Mouse (Mus musculus): ENCODE results near the gene Fat1. TPM values are rescaled to one million over a fixed set of nuclear protein-coding genes. Genes with fewer than 3 reads are reported as not detected.

Gene Fat1
- polyA plus RNA-seq, 1 experiment from 2014 or later = 11.7 TPM

- Histone ChIP-seq H3K27ac (no peak overlapping the region), H3K4me3 (no peak overlapping the region), H3K4me1 (peaks cover 31% of the 10 kb centered on the region), H3K9ac (no peak overlapping the region), H3K9me3 (no peaks in the 10 kb centered on the region), H3K27me3 (replicated peaks) (no peaks in the 10 kb centered on the region; the same call in 1 of the 2 replicates), H3K4me2 (replicated peaks) (no peak overlapping the region), H3K36me3 (no peaks in the 10 kb centered on the region)
- WGBS = 21% methylated on average over 12 of the region's 12 CpGs
- no peak for ATAC-seq (ENCODE audit: low FRiP score, low read depth)
These were observed 34.8 kb downstream of the Fat1 start for GRCm38 (mm10) chr8:44970093-44970492.

- WGBS = 3% methylated on average over 6 of the region's 6 CpGs
- Histone ChIP-seq H3K27ac (no peak overlapping the region), H3K9ac (no peak overlapping the region), H3K4me2 (replicated peaks) (no peak overlapping the region; the same call in 1 of the 2 replicates), H3K36me3 (no peaks in the 10 kb centered on the region), H3K9me3 (no peaks in the 10 kb centered on the region), H3K4me3 (no peak overlapping the region), H3K27me3 (replicated peaks) (no peaks in the 10 kb centered on the region; the same call in 1 of the 2 replicates), H3K4me1 (peaks cover 36% of the 10 kb centered on the region)
- no peak for ATAC-seq (ENCODE audit: low FRiP score, low read depth)
These were observed 36.1 kb downstream of the Fat1 start for GRCm38 (mm10) chr8:44971346-44971745.

- no peak overlapping the region for H3K4me2 ChIP-seq (replicated peaks)
These were observed 36.7 kb downstream of the Fat1 start for GRCm38 (mm10) chr8:44971964-44972363.

GRCm38 (mm10) chr8:44975113-44975512, 39.9 kb downstream of the Fat1 start:
- WGBS = 23% methylated on average over 9 of the region's 9 CpGs
- Histone ChIP-seq H3K27ac (no peak overlapping the region), H3K4me3 (no peak overlapping the region), H3K4me1 (peaks cover 28% of the 10 kb centered on the region), H3K4me2 (replicated peaks) (no peak overlapping the region), H3K9ac (no peak overlapping the region), H3K9me3 (no peaks in the 10 kb centered on the region), H3K27me3 (replicated peaks) (no peaks in the 10 kb centered on the region), H3K36me3 (no peaks in the 10 kb centered on the region)
- no peak for ATAC-seq (ENCODE audit: low FRiP score, low read depth)

More at GRCm38 (mm10) chr8:44971964-44972363, 36.7 kb downstream of the Fat1 start:
- no peaks in the 10 kb centered on the region for H3K9me3 ChIP-seq
- H3K4me1 ChIP-seq = peaks cover 36% of the 10 kb centered on the region
- H3K27ac ChIP-seq = no peak overlapping the region
- H3K4me3 ChIP-seq = no peak overlapping the region
- no peaks in the 10 kb centered on the region for H3K36me3 ChIP-seq
- no peak overlapping the region for H3K9ac ChIP-seq
- ATAC-seq (ENCODE audit: low FRiP score, low read depth) = no peak
- 20% methylated on average over 5 of the region's 5 CpGs for WGBS
- no peaks in the 10 kb centered on the region; the same call in 1 of the 2 replicates for H3K27me3 ChIP-seq (replicated peaks)

- ATAC-seq (ENCODE audit: low FRiP score, low read depth) = no peak
- Histone ChIP-seq H3K4me1 (peaks cover 24% of the 10 kb centered on the region), H3K9me3 (no peaks in the 10 kb centered on the region), H3K27me3 (replicated peaks) (no peaks in the 10 kb centered on the region), H3K4me2 (replicated peaks) (no peak overlapping the region), H3K36me3 (no peaks in the 10 kb centered on the region), H3K4me3 (no peak overlapping the region), H3K9ac (no peak overlapping the region), H3K27ac (no peak overlapping the region)
- 81% methylated on average over 4 of the region's 4 CpGs for WGBS
These were observed 40.4 kb downstream of the Fat1 start for GRCm38 (mm10) chr8:44975654-44976053.

GRCm38 (mm10) chr8:44978622-44979021, 43.4 kb downstream of the Fat1 start:
- Histone ChIP-seq H3K4me2 (replicated peaks) (no peak overlapping the region), H3K27ac (no peak overlapping the region), H3K27me3 (replicated peaks) (no peaks in the 10 kb centered on the region), H3K9ac (no peak overlapping the region), H3K9me3 (no peaks in the 10 kb centered on the region), H3K4me3 (no peak overlapping the region), H3K4me1 (peaks cover 13% of the 10 kb centered on the region), H3K36me3 (no peaks in the 10 kb centered on the region)
- ATAC-seq (ENCODE audit: low FRiP score, low read depth) = no peak
- WGBS = 91% methylated on average over 9 of the region's 9 CpGs

- Histone ChIP-seq H3K36me3 (no peaks in the 10 kb centered on the region), H3K4me2 (replicated peaks) (no peak overlapping the region), H3K4me1 (peaks cover 13% of the 10 kb centered on the region), H3K9me3 (no peaks in the 10 kb centered on the region), H3K27me3 (replicated peaks) (no peaks in the 10 kb centered on the region), H3K9ac (no peak overlapping the region), H3K27ac (no peak overlapping the region), H3K4me3 (no peak overlapping the region)
- ATAC-seq (ENCODE audit: low FRiP score, low read depth) = no peak
- WGBS = 37% methylated on average over 6 of the region's 6 CpGs
These were observed 44.0 kb downstream of the Fat1 start for GRCm38 (mm10) chr8:44979245-44979644.

GRCm38 (mm10) chr8:44980030-44980429, 44.8 kb downstream of the Fat1 start:
- peak; percentile 52 for ATAC-seq (ENCODE audit: low FRiP score, low read depth)
- Histone ChIP-seq H3K27ac (no peak overlapping the region), H3K4me3 (no peak overlapping the region), H3K27me3 (replicated peaks) (no peaks in the 10 kb centered on the region), H3K9ac (no peak overlapping the region), H3K4me2 (replicated peaks) (no peak overlapping the region), H3K36me3 (no peaks in the 10 kb centered on the region), H3K4me1 (peaks cover 6% of the 10 kb centered on the region), H3K9me3 (no peaks in the 10 kb centered on the region)
- 57% methylated on average over 12 of the region's 12 CpGs for WGBS

GRCm38 (mm10) chr8:44985326-44986288, 50.4 kb downstream of the Fat1 start:
- 27% methylated on average over 10 of the region's 10 CpGs for WGBS

GRCm38 (mm10) chr8:44991700-44992487, 56.6 kb downstream of the Fat1 start:
- peak; percentile 35; the same call in 1 of the 2 replicates for ATAC-seq (ENCODE audit: low FRiP score, low read depth)
- WGBS = 26% methylated on average over 21 of the region's 21 CpGs
- no peak overlapping the region for H3K9ac ChIP-seq

More at GRCm38 (mm10) chr8:44985326-44986288, 50.4 kb downstream of the Fat1 start:
- Histone ChIP-seq H3K27me3 (replicated peaks) (no peaks in the 10 kb centered on the region; the same call in 1 of the 2 replicates), H3K9me3 (no peaks in the 10 kb centered on the region), H3K4me2 (replicated peaks) (peak overlapping the region; percentile 15; the same call in 1 of the 2 replicates), H3K4me3 (no peak overlapping the region), H3K9ac (no peak overlapping the region), H3K27ac (no peak overlapping the region), H3K36me3 (no peaks in the 10 kb centered on the region), H3K4me1 (peaks cover 6% of the 10 kb centered on the region)
- ATAC-seq (ENCODE audit: low FRiP score, low read depth) = peak; percentile 82

GRCm38 (mm10) chr8:44992664-44993063, 57.4 kb downstream of the Fat1 start:
- ATAC-seq (ENCODE audit: low FRiP score, low read depth) = no peak
- no peak overlapping the region for H3K4me3 ChIP-seq
- H3K27me3 ChIP-seq (replicated peaks) = no peaks in the 10 kb centered on the region
- no peak overlapping the region for H3K27ac ChIP-seq
- no peak overlapping the region for H3K9ac ChIP-seq
- 44% methylated on average over 6 of the region's 6 CpGs for WGBS
- no peak overlapping the region; the same call in 1 of the 2 replicates for H3K4me2 ChIP-seq (replicated peaks)
- no peaks in the 10 kb centered on the region for H3K36me3 ChIP-seq
- peaks cover 27% of the 10 kb centered on the region for H3K4me1 ChIP-seq
- H3K9me3 ChIP-seq = no peaks in the 10 kb centered on the region

More at GRCm38 (mm10) chr8:44991700-44992487, 56.6 kb downstream of the Fat1 start:
- Histone ChIP-seq H3K27ac (no peak overlapping the region), H3K27me3 (replicated peaks) (no peaks in the 10 kb centered on the region; the same call in 1 of the 2 replicates), H3K36me3 (no peaks in the 10 kb centered on the region), H3K4me1 (peaks cover 26% of the 10 kb centered on the region), H3K4me2 (replicated peaks) (peak overlapping the region; percentile 21), H3K4me3 (no peak overlapping the region), H3K9me3 (no peaks in the 10 kb centered on the region)

GRCm38 (mm10) chr8:44993376-44993775, 58.1 kb downstream of the Fat1 start:
- Histone ChIP-seq H3K4me1 (peaks cover 30% of the 10 kb centered on the region), H3K36me3 (no peaks in the 10 kb centered on the region), H3K9ac (no peak overlapping the region), H3K4me2 (replicated peaks) (no peak overlapping the region), H3K27ac (no peak overlapping the region), H3K27me3 (replicated peaks) (no peaks in the 10 kb centered on the region), H3K9me3 (no peaks in the 10 kb centered on the region), H3K4me3 (no peak overlapping the region)
- ATAC-seq (ENCODE audit: low FRiP score, low read depth) = no peak
- 56% methylated on average over 4 of the region's 4 CpGs for WGBS

Measured in neural tube, embryonic 12.5 days (tissue).